Mouse (Mus musculus) C2C12 (cell line): ENCODE results near the gene Ppa2. TPM values are rescaled to one million over a fixed set of nuclear protein-coding genes. Genes with fewer than 3 reads are reported as not detected.

Source experiments
- H3K27me3 ChIP-seq: one replicate; pipeline ENCODE4 v1.6.1; 2011; ENCODE audit not compliant: control insufficient read depth, insufficient read depth, insufficient read length
- H3K36me3 ChIP-seq: one replicate; pipeline ENCODE4 v1.6.1; 2011; ENCODE audit not compliant: control insufficient read depth, insufficient read depth
- H3K4me3 ChIP-seq: one replicate; pipeline ENCODE4 v1.5.1; 2011; ENCODE audit warnings: mild to moderate bottlenecking, control low read depth; ENCODE audit not compliant: poor library complexity, insufficient read depth, severe bottlenecking
- H3K79me2 ChIP-seq: one replicate; pipeline ENCODE4 v1.6.1; 2011; ENCODE audit not compliant: control insufficient read depth, insufficient read depth
- H3K79me3 ChIP-seq: one replicate; pipeline ENCODE4 v1.6.1; 2011; ENCODE audit warnings: low read depth, control low read depth
- H3ac ChIP-seq: one replicate; pipeline ENCODE3; 2011; ENCODE audit warnings: low read depth; ENCODE audit not compliant: control insufficient read depth, insufficient read length
- CEBPB ChIP-seq: IDR thresholded peaks from one replicate; pipeline ENCODE4 v1.6.1; 2011; ENCODE audit warnings: low read depth, mild to moderate bottlenecking, control low read depth, moderate library complexity
- CTCF ChIP-seq: IDR thresholded peaks from one replicate; pipeline ENCODE4 v1.5.1; 2011; ENCODE audit not compliant: control insufficient read depth, insufficient read depth, insufficient read length
- FOSL1 ChIP-seq: IDR thresholded peaks from one replicate; pipeline ENCODE4 v1.8.0; 2011; ENCODE audit warnings: mild to moderate bottlenecking, low read length; ENCODE audit not compliant: poor library complexity, insufficient read depth, severe bottlenecking
- MAX ChIP-seq: IDR thresholded peaks from one replicate; pipeline ENCODE4 v1.6.1; 2011; ENCODE audit warnings: mild to moderate bottlenecking, control low read depth
- MYOD1 ChIP-seq: IDR thresholded peaks from one replicate; pipeline ENCODE4 v1.6.1; 2011; ENCODE audit warnings: low read depth; ENCODE audit not compliant: control insufficient read depth, insufficient read length
- MYOG ChIP-seq: IDR thresholded peaks from one replicate; pipeline ENCODE4 v1.6.1; 2011; ENCODE audit not compliant: control insufficient read depth, insufficient read length; ENCODE audit errors: extremely low read depth
- USF1 ChIP-seq: IDR thresholded peaks from one replicate; pipeline ENCODE4 v1.6.1; 2011; ENCODE audit warnings: low read depth, mild to moderate bottlenecking, control low read depth, moderate library complexity
- polyA plus RNA-seq: library from polyadenylated mRNA; unstranded; fragments of >200 nt; fragmentation: generic; extraction: Trizol; gene quantifications from one replicate; pipeline ENCODE4 v1.2.1, GENCODE M21; 2012; ENCODE audit warnings: missing spikeins

The Ppa2 gene
- polyA plus RNA-seq, 1 experiment: 41.2 TPM

- no peaks in the 10 kb centered on the region for H3K27me3 ChIP-seq
- TF ChIP-seq MYOD1 (no peak), USF1 (no peak), CTCF (no peak), MYOG (no peak), MAX (no peak), CEBPB (no peak), FOSL1 (no peak)
- no peaks in the 10 kb centered on the region for H3K79me3 ChIP-seq
- H3K36me3 ChIP-seq: no peaks in the 10 kb centered on the region
- no peak overlapping the region for H3K4me3 ChIP-seq
- no peaks in the 10 kb centered on the region for H3K79me2 ChIP-seq
- H3ac ChIP-seq: no peak overlapping the region
These were observed 113.2 kb downstream of the Ppa2 start for GRCm38 (mm10) chr3:133423073-133423472.

Other genes starting within 250 kb of the Ppa2 start
- 8.1 TPM for gene Ints12, start 218.3 kb upstream of the Ppa2 start, polyA plus RNA-seq
- gene Gstcd, start 218.1 kb upstream of the Ppa2 start, polyA plus RNA-seq: 13.1 TPM
- gene Arhgef38, start 75.2 kb upstream of the Ppa2 start, polyA plus RNA-seq: not detected
- gene Tet2, start 235.0 kb downstream of the Ppa2 start, polyA plus RNA-seq: 1.5 TPM